Mouse (Mus musculus) midbrain, embryonic 14.5 days (tissue): Measurements from ENCODE around the gene Adra2b. TPM values are rescaled to one million over a fixed set of nuclear protein-coding genes. Genes with fewer than 3 reads are reported as not detected.

Source experiments
- ATAC-seq: fragments of 200-750 bp; cut with Nextera tagmentation; 2 replicates; pipeline ENCODE4 v1.8.0; 2017; ENCODE audit warnings: moderate number of reproducible peaks, moderate library complexity; ENCODE audit not compliant: low FRiP score, low TSS enrichment
- DNase-seq: peaks from one replicate; pipeline ENCODE4 v3.0.0-alpha.2; 2015
- H3K27ac ChIP-seq: fragments of 300-500 bp; sonication (generic); replicated peaks from 2 replicates; pipeline ENCODE4 v1.5.1; 2014; ENCODE audit warnings: mild to moderate bottlenecking, low read depth, low read length, moderate library complexity
- H3K27me3 ChIP-seq: fragments of 300-500 bp; sonication (generic); 2 replicates; pipeline ENCODE4 v1.6.1; 2014; ENCODE audit warnings: low read length, control low read depth, mixed read lengths; ENCODE audit not compliant: control insufficient read depth, insufficient read depth
- H3K36me3 ChIP-seq: fragments of 300-500 bp; sonication (generic); 2 replicates; pipeline ENCODE4 v1.6.1; 2014; ENCODE audit warnings: low read length, control low read depth; ENCODE audit not compliant: control insufficient read depth, insufficient read depth
- H3K4me1 ChIP-seq: fragments of 300-500 bp; sonication (generic); 2 replicates; pipeline ENCODE4 v1.6.1; 2014; ENCODE audit warnings: mild to moderate bottlenecking, antibody characterized with exemption, low read length, control low read depth; ENCODE audit not compliant: control insufficient read depth, insufficient read depth
- H3K4me2 ChIP-seq: fragments of 300-500 bp; sonication (generic); 2 replicates; pipeline ENCODE4 v1.6.1; 2014; ENCODE audit warnings: mild to moderate bottlenecking, low read length, moderate library complexity
- H3K4me3 ChIP-seq: fragments of 300-500 bp; sonication (generic); replicated peaks from 2 replicates; pipeline ENCODE4 v1.5.1; 2014; ENCODE audit warnings: low read depth, low read length
- H3K9ac ChIP-seq: fragments of 300-500 bp; sonication (generic); replicated peaks from 2 replicates; pipeline ENCODE4 v1.6.1; 2014; ENCODE audit warnings: mild to moderate bottlenecking, low read length, moderate library complexity
- H3K9me3 ChIP-seq: fragments of 300-500 bp; sonication (generic); 2 replicates; pipeline ENCODE4 v1.6.1; 2016; ENCODE audit warnings: low read length, control low read depth, mixed read lengths; ENCODE audit not compliant: control insufficient read depth
- WGBS: fragments of 180-500 bp; shearing (Covaris S2); extraction: QIAGEN DNeasy Blood & Tissue Kit; methylation state at CpG from one replicate; pipeline ENCODE4 v1.1.7; 2014; 5-methylcytosine and 5-hydroxymethylcytosine counted together
- polyA plus RNA-seq: library from polyadenylated mRNA; unstranded; fragments of >200 nt; fragmentation: Nextera tagmentation; extraction: Ambion mirVana; gene quantifications from 2 replicates; pipeline ENCODE4 v1.2.1, GENCODE M21; 2014

Adra2b gene
- polyA plus RNA-seq, 1 experiment from 2014 or later: 0.08 TPM

- no peaks in the 10 kb centered on the region for H3K9me3 ChIP-seq
- 88% methylated on average over 2 of the region's 2 CpGs for WGBS
These were observed 9.1 kb downstream of the Adra2b start for GRCm38 (mm10) chr2:127372082-127372481.

GRCm38 (mm10) chr2:127374131-127374530 lies 11.1 kb downstream of the Adra2b start:
- no peak for DNase-seq
- 90% methylated on average over 3 of the region's 3 CpGs for WGBS
- Histone ChIP-seq H3K27me3 (no peaks in the 10 kb centered on the region), H3K9me3 (no peaks in the 10 kb centered on the region), H3K27ac (no peak overlapping the region), H3K4me3 (no peak overlapping the region), H3K4me1 (no peaks in the 10 kb centered on the region), H3K4me2 (no peak overlapping the region), H3K9ac (no peak overlapping the region), H3K36me3 (no peaks in the 10 kb centered on the region)
- ATAC-seq: no peak

More at GRCm38 (mm10) chr2:127372082-127372481, 9.1 kb downstream of the Adra2b start:
- no peaks in the 10 kb centered on the region for H3K4me1 ChIP-seq
- no peak overlapping the region for H3K4me2 ChIP-seq
- no peak for DNase-seq
- H3K9ac ChIP-seq: no peak overlapping the region
- ATAC-seq: no peak
- H3K27ac ChIP-seq: no peak overlapping the region
- H3K36me3 ChIP-seq: no peaks in the 10 kb centered on the region
- H3K27me3 ChIP-seq: no peaks in the 10 kb centered on the region
- H3K4me3 ChIP-seq: no peak overlapping the region

GRCm38 (mm10) chr2:127375087-127375486 lies 12.1 kb downstream of the Adra2b start:
- no peaks in the 10 kb centered on the region for H3K36me3 ChIP-seq

GRCm38 (mm10) chr2:127375759-127376341 lies 12.8 kb downstream of the Adra2b start:
- 48% methylated on average over 7 of the region's 7 CpGs for WGBS
- ATAC-seq (no peak; the same call in 1 of the 2 replicates), DNase-seq (peak; percentile 19)

More at GRCm38 (mm10) chr2:127375087-127375486, 12.1 kb downstream of the Adra2b start:
- no peak overlapping the region for H3K9ac ChIP-seq
- WGBS: 74% methylated on average over 3 of the region's 3 CpGs
- no peaks in the 10 kb centered on the region for H3K4me1 ChIP-seq
- no peaks in the 10 kb centered on the region for H3K9me3 ChIP-seq
- ATAC-seq (no peak), DNase-seq (no peak)
- H3K27ac ChIP-seq: no peak overlapping the region
- H3K4me3 ChIP-seq: no peak overlapping the region
- no peaks in the 10 kb centered on the region for H3K27me3 ChIP-seq
- H3K4me2 ChIP-seq: no peak overlapping the region

GRCm38 (mm10) chr2:127376423-127377051 lies 13.5 kb downstream of the Adra2b start:
- no peak overlapping the region for H3K4me3 ChIP-seq
- no peaks in the 10 kb centered on the region for H3K9me3 ChIP-seq
- no peaks in the 10 kb centered on the region for H3K27me3 ChIP-seq
- ATAC-seq (no peak), DNase-seq (no peak)
- H3K36me3 ChIP-seq: no peaks in the 10 kb centered on the region
- no peaks in the 10 kb centered on the region for H3K4me1 ChIP-seq
- H3K9ac ChIP-seq: no peak overlapping the region
- H3K27ac ChIP-seq: no peak overlapping the region
- no peak overlapping the region for H3K4me2 ChIP-seq
- 81% methylated on average over 6 of the region's 6 CpGs for WGBS

More at GRCm38 (mm10) chr2:127375759-127376341, 12.8 kb downstream of the Adra2b start:
- no peak overlapping the region for H3K4me3 ChIP-seq
- H3K9ac ChIP-seq: no peak overlapping the region
- no peak overlapping the region for H3K27ac ChIP-seq
- H3K4me2 ChIP-seq: no peak overlapping the region
- no peaks in the 10 kb centered on the region for H3K4me1 ChIP-seq
- no peaks in the 10 kb centered on the region for H3K36me3 ChIP-seq
- H3K27me3 ChIP-seq: no peaks in the 10 kb centered on the region
- no peaks in the 10 kb centered on the region for H3K9me3 ChIP-seq

- no peak overlapping the region for H3K27ac ChIP-seq
- H3K9me3 ChIP-seq: no peaks in the 10 kb centered on the region
- 53% methylated on average over 7 of the region's 7 CpGs for WGBS
- no peak overlapping the region for H3K9ac ChIP-seq
- DNase-seq (peak; percentile 37), ATAC-seq (no peak)
- H3K36me3 ChIP-seq: no peaks in the 10 kb centered on the region
- no peaks in the 10 kb centered on the region for H3K4me1 ChIP-seq
- no peak overlapping the region for H3K4me3 ChIP-seq
- H3K4me2 ChIP-seq: no peak overlapping the region
- no peaks in the 10 kb centered on the region for H3K27me3 ChIP-seq
These were observed 15.1 kb downstream of the Adra2b start for GRCm38 (mm10) chr2:127377942-127378610.

- DNase-seq (no peak), ATAC-seq (no peak)
- no peaks in the 10 kb centered on the region for H3K4me1 ChIP-seq
- H3K36me3 ChIP-seq: no peaks in the 10 kb centered on the region
- no peak overlapping the region for H3K4me3 ChIP-seq
- no peaks in the 10 kb centered on the region for H3K27me3 ChIP-seq
- H3K9ac ChIP-seq: no peak overlapping the region
- H3K9me3 ChIP-seq: no peaks in the 10 kb centered on the region
- H3K4me2 ChIP-seq: no peak overlapping the region
- 75% methylated on average over 7 of the region's 7 CpGs for WGBS
- no peak overlapping the region for H3K27ac ChIP-seq
These were observed 15.6 kb downstream of the Adra2b start for GRCm38 (mm10) chr2:127378611-127378990.

- Histone ChIP-seq H3K4me1 (no peaks in the 10 kb centered on the region), H3K36me3 (no peaks in the 10 kb centered on the region)
- 68% methylated on average over 3 of the region's 3 CpGs for WGBS
These were observed 16.2 kb downstream of the Adra2b start for GRCm38 (mm10) chr2:127379250-127379649.

More at GRCm38 (mm10) chr2:127379250-127379649, 16.2 kb downstream of the Adra2b start:
- Histone ChIP-seq H3K27me3 (no peaks in the 10 kb centered on the region), H3K9ac (no peak overlapping the region), H3K9me3 (no peaks in the 10 kb centered on the region), H3K4me3 (no peak overlapping the region), H3K27ac (no peak overlapping the region), H3K4me2 (no peak overlapping the region)
- no peak for ATAC-seq
- no peak for DNase-seq
